Mouse (Mus musculus): ENCODE data around the gene Eva1c.
A peak's percentile ranks its signal among the peaks of the same experiment; 100 is the strongest.

Eva1c gene

DNA sequence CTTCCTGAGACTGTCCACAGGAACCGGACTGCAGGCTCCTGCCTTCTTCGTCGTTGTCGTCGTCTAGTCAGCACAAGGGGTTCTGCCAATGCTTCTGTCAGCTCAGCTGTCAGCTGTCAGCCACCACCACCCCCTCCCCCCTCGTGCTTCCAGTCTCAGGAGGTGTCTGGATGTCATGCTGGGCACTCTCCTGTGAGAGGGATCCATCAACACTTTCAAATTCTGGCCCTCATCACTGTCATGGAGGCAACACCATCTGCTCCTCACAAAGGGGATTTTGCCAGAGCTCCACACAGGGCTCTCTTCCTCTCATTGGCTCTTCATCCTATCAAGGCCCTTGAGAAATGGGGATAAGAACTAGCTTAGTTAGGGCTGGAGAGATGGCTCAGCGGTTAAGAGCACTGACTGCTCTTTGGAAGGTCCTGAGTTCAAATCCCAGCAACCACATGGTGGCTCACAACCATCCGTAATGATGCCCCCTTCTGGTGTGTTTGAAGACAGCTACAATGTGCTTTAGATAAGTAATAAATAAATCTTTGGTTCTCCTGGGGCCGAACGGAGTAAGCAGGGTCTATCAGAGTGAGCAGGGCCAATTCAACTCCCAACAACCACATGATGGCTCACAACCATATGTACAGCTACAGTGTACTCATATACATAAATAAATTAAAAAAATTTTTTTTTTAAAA, 95.1 kb downstream of the Eva1c start:
- DNase-seq (ENCODE audit: low read depth), result no peak

DNA sequence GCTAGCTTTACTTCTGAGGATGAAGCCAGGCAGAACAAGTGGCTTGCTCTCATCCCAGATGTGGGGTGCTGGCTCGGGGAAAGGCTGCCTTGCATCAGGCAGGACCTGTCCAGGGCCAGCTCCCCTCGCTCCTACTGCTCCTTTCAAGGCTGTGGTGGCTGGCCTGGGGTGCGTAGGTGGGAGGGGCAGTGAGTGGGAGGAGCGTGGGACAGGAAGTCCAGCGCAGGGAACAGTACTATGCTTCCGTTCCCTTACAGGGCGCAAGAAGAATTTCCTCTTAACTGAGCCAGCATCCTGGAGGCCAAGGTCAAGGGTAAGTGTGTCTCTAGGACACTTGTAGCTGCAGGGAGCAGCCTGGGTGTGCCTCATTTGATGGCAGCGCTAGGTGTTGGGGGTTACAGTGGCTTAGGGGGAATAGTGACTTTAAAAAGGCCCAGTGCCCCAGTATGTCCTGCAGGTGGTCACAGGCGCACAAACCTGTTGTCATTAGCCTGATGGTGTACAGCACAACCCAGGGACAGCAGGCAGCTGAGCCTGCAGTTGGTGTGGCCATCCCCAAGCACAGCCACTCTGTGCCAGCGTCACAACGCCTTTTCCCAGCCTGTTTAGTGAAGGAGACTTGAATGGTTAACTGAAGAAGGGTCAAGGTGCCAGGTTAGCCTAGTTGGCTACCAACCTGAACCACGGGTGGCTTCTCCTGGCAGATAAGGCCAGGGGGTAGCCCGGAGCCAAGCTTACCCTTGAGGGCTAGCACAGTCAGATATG, 98.3 kb downstream of the Eva1c start:
- no peak for DNase-seq (ENCODE audit: low read depth)

- peak; percentile 41 for DNase-seq (ENCODE audit: low read depth)
These were observed 98.9 kb downstream of the Eva1c start for GRCm38 (mm10) chr16:90925461-90925860.

DNA sequence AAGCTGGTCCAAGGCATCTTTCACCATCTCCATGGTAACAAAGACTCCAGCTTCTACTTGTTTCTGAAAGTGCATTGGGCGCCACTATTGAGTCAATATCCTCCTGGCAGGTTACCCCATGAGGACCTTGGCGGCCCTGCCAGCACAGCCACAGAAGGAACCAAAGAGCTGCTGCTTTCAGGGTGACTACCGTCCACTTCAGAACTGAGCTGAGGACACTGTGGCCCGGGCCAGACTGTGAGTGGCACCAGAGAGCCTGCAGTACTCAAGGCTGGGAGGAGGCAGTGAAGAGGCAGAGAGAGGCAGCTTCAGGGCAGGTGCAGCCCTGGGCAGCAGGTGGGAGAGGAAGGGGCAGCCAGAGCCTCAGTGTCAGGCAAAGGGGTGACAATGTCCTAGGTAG, 100.9 kb downstream of the Eva1c start:
- no peak for DNase-seq (ENCODE audit: low read depth)

DNA sequence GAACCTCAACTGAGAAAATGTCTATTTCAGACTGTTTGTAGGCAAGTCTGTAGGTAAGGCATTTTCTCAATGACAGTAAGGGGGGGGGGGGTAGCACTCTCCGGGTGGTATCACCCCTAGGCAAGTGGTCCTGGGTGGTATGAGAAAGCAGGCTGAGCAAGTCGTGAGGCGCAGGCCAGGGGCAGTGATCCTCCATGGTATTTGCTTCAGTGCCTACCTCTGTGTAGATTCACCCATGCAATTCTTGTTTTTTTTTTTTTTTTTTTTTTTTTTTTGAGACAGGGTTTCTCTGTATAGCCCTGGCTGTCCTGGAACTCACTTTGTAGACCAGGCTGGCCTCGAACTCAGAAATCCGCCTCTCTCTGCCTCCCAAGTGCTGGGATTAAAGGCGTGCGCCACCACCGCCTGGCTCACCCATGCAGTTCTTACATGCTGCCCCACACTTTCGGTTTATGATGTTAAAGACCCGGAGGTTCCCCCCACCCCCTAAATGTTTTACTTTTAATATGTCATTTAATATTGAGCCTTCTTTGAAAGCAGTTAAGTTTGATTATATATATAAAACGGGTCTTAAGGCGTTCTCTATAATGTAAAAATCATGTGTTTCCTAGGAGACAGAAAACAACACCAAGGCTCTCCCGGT, 107.1 kb downstream of the Eva1c start:
- DNase-seq (ENCODE audit: low read depth), result no peak

- peak; percentile 76 for DNase-seq (ENCODE audit: low read depth)
These were observed 107.7 kb downstream of the Eva1c start for GRCm38 (mm10) chr16:90934193-90934686.

DNA sequence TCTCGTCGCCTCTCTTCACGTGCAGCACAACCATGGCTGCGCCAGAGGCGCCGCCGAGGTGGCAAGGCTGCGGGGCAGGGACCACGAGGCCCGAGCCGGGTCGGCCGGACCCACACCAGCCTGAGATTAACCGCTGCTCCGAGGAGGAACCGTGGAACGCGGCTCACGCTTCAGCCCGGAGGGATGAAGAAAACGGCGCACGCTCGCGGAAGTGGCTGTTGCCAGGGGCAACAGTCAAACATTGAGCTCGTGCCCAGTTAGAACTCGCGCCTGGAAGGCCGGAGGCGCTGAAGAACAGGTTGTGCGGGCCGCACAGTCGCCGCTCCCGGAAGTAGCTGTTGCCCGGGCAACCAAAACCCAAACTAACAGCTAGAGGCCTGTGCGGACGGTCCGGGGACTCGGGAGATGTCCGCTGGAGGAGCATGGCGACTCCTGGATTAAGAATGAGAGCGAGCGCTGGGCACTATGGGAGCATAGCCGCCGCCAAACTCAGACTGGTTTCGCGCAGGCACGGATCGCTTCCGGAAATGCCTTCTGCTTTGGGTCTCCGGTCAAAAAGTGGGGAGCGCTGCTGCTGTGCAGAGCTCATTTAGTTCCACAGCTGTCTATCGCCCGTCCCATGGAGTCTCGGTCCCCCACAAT, 108.3 kb downstream of the Eva1c start, which contains the start of gene Cfap298:
Cfap298 (minus strand) TSS at position 428 of the 642 bp plus-strand sequence.
- peak; percentile 98 for DNase-seq (ENCODE audit: low read depth)

DNA sequence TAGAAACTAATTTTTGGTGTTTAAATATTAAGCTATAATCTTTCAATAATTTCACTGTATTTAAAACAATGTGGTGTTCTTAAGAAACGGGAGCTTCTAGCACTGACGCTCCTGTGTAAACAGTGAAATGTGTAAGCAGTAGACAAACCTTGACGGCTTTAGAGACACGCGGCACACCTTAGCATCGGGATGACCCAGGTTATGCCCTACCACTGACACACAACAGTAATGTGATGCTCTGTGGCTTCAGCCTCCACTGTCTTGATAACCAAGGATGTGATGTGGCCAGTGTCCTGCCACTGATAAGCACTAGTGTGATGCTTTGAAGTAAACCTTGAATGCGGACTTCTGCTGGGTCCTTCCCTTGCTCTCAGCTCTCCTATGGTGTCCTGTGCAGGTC, 114.7 kb downstream of the Eva1c start:
- no peak for DNase-seq (ENCODE audit: low read depth)

DNA sequence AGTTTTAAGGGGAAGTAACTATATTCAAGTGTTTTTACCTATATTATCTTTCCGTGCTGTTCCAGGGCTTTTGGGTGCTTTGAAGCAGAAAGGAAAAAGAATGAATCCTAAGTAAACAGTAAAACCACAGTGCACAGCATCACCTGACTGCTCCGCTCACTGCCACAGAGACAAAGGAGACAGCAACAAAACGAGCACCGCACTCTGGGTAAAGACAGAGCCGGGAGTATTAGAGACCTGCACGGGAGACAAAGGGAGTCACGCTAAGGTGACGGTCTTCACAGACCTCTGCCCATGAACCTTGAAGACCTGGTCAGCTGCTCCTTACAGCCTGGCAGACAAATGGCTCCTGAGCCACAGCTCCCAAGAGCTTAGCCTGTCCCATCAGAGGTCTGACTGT, 120.5 kb downstream of the Eva1c start:
- DNase-seq (ENCODE audit: low read depth), result no peak

- no peak for DNase-seq (ENCODE audit: low read depth)
These were observed 123.9 kb downstream of the Eva1c start for GRCm38 (mm10) chr16:90950354-90950963.

DNA sequence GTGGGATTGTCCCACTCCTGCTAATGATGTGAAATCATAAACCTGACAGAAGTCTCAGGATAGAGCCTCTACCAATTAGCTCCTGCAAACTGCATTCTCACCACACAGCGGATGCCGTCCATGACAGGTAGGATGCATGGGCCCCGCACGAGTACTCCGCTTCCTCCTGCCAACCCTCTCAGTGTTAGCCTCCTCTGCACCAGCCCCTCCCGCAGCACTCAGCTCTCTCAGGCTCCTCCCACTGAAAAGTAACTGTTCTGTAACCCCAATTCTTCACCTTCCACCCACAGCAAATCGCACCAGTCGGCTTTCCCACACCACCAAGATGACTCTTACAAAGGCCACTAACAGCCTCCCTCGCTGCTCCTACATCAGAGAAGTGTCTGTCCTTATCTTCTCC, 126.6 kb downstream of the Eva1c start:
- no peak for DNase-seq (ENCODE audit: low read depth)

- peak; percentile 46 for DNase-seq (ENCODE audit: low read depth)
These were observed 127.3 kb downstream of the Eva1c start for GRCm38 (mm10) chr16:90953770-90954169.
